Mouse (Mus musculus): Measurements from ENCODE around the gene Sohlh1. TPM values are rescaled to one million over a fixed set of nuclear protein-coding genes. Genes with fewer than 3 reads are reported as not detected.
A peak's percentile ranks its signal among the peaks of the same experiment; 100 is the strongest.

The Sohlh1 gene
- polyA plus RNA-seq, 2 experiments: 0.14 to 0.18 TPM

- Histone ChIP-seq H3K9ac (ENCODE audit: low read depth, low read length, severe bottlenecking) (no peak overlapping the region), H3K4me3 (replicated peaks; ENCODE audit: low read length) (no peak overlapping the region), H3K27me3 (ENCODE audit: control insufficient read depth, insufficient read depth, low read length) (peaks cover 22% of the 10 kb centered on the region), H3K36me3 (ENCODE audit: control insufficient read depth, insufficient read depth, low read length) (no peaks in the 10 kb centered on the region), H3K4me1 (ENCODE audit: control insufficient read depth, insufficient read depth, low read length) (no peaks in the 10 kb centered on the region), H3K9me3 (ENCODE audit: control insufficient read depth, low read length) (no peaks in the 10 kb centered on the region), H3K27ac (replicated peaks; ENCODE audit: low read depth, low read length) (no peak overlapping the region), H3K4me2 (replicated peaks; ENCODE audit: low read depth, low read length, severe bottlenecking) (no peak overlapping the region)
- 77% methylated on average over 4 of the region's 4 CpGs for WGBS
- ATAC-seq (ENCODE audit: low FRiP score, low read depth): no peak
- TF ChIP-seq POLR2A (IDR thresholded peaks at IDR 0.05; ENCODE audit: borderline replicate concordance, extremely low read depth, insufficient read depth, insufficient read length): no peak
- no peak for DNase-seq (ENCODE audit: low spot score)
Observed at GRCm38 (mm10) chr2:25879061-25879460, 32.0 kb upstream of the Sohlh1 start.

- Histone ChIP-seq H3K4me3 (replicated peaks; ENCODE audit: low read length) (no peak overlapping the region), H3K4me2 (replicated peaks; ENCODE audit: low read depth, low read length, severe bottlenecking) (no peak overlapping the region), H3K27ac (replicated peaks; ENCODE audit: low read depth, low read length) (no peak overlapping the region), H3K9me3 (ENCODE audit: control insufficient read depth, low read length) (no peaks in the 10 kb centered on the region), H3K27me3 (ENCODE audit: control insufficient read depth, insufficient read depth, low read length) (peaks cover 22% of the 10 kb centered on the region), H3K9ac (ENCODE audit: low read depth, low read length, severe bottlenecking) (no peak overlapping the region), H3K36me3 (ENCODE audit: control insufficient read depth, insufficient read depth, low read length) (no peaks in the 10 kb centered on the region), H3K4me1 (ENCODE audit: control insufficient read depth, insufficient read depth, low read length) (no peaks in the 10 kb centered on the region)
- DNase-seq (ENCODE audit: low spot score) (no peak), ATAC-seq (ENCODE audit: low FRiP score, low read depth) (no peak)
- 87% methylated on average over 2 of the region's 2 CpGs for WGBS
- no peak for TF ChIP-seq POLR2A (IDR thresholded peaks at IDR 0.05; ENCODE audit: borderline replicate concordance, extremely low read depth, insufficient read depth, insufficient read length)
Observed at GRCm38 (mm10) chr2:25878516-25878915, 31.5 kb upstream of the Sohlh1 start.

- DNase-seq (ENCODE audit: low spot score) (no peak), ATAC-seq (ENCODE audit: low FRiP score, low read depth) (no peak)
- peak overlapping the region; percentile 55 for H3K4me2 ChIP-seq (replicated peaks; ENCODE audit: low read depth, low read length, severe bottlenecking)
- no peak overlapping the region for H3K27ac ChIP-seq (replicated peaks; ENCODE audit: low read depth, low read length)
- H3K4me3 ChIP-seq (replicated peaks; ENCODE audit: low read length): peak overlapping the region; percentile 34
- peak overlapping the region; percentile 52 for H3K9ac ChIP-seq (ENCODE audit: low read depth, low read length, severe bottlenecking)
- WGBS: 6% methylated on average over 31 of the region's 49 CpGs
- H3K4me1 ChIP-seq (ENCODE audit: control insufficient read depth, insufficient read depth, low read length): no peaks in the 10 kb centered on the region
- no peaks in the 10 kb centered on the region for H3K36me3 ChIP-seq (ENCODE audit: control insufficient read depth, insufficient read depth, low read length)
- H3K27me3 ChIP-seq (ENCODE audit: control insufficient read depth, insufficient read depth, low read length): peaks cover 22% of the 10 kb centered on the region
- no peaks in the 10 kb centered on the region for H3K9me3 ChIP-seq (ENCODE audit: control insufficient read depth, low read length)
- no peak for TF ChIP-seq POLR2A (IDR thresholded peaks at IDR 0.05; ENCODE audit: borderline replicate concordance, extremely low read depth, insufficient read depth, insufficient read length)
Observed at GRCm38 (mm10) chr2:25877736-25878268, 30.8 kb upstream of the Sohlh1 start.

GRCm38 (mm10) chr2:25877250-25877735, 30.2 kb upstream of the Sohlh1 start:
- ATAC-seq (ENCODE audit: low FRiP score, low read depth): no peak
- no peak for DNase-seq (ENCODE audit: low spot score)
- Histone ChIP-seq H3K4me1 (ENCODE audit: control insufficient read depth, insufficient read depth, low read length) (no peaks in the 10 kb centered on the region), H3K4me3 (replicated peaks; ENCODE audit: low read length) (peak overlapping the region; percentile 34), H3K9me3 (ENCODE audit: control insufficient read depth, low read length) (no peaks in the 10 kb centered on the region), H3K27ac (replicated peaks; ENCODE audit: low read depth, low read length) (no peak overlapping the region), H3K4me2 (replicated peaks; ENCODE audit: low read depth, low read length, severe bottlenecking) (peak overlapping the region; percentile 55), H3K27me3 (ENCODE audit: control insufficient read depth, insufficient read depth, low read length) (peaks cover 22% of the 10 kb centered on the region), H3K36me3 (ENCODE audit: control insufficient read depth, insufficient read depth, low read length) (no peaks in the 10 kb centered on the region), H3K9ac (ENCODE audit: low read depth, low read length, severe bottlenecking) (0 out of 2 replicates have a peak overlapping the region, but pooled peaks have one; percentile 52)
- no peak for TF ChIP-seq POLR2A (IDR thresholded peaks at IDR 0.05; ENCODE audit: borderline replicate concordance, extremely low read depth, insufficient read depth, insufficient read length)
- 28% methylated on average over 7 of the region's 7 CpGs for WGBS

- Histone ChIP-seq H3K27ac (replicated peaks; ENCODE audit: low read depth, low read length) (no peak overlapping the region), H3K4me3 (replicated peaks; ENCODE audit: low read length) (no peak overlapping the region), H3K9ac (ENCODE audit: low read depth, low read length, severe bottlenecking) (no peak overlapping the region), H3K9me3 (ENCODE audit: control insufficient read depth, low read length) (no peaks in the 10 kb centered on the region), H3K4me1 (ENCODE audit: control insufficient read depth, insufficient read depth, low read length) (peaks cover 3% of the 10 kb centered on the region; the same call in 1 of the 2 replicates), H3K4me2 (replicated peaks; ENCODE audit: low read depth, low read length, severe bottlenecking) (no peak overlapping the region), H3K27me3 (ENCODE audit: control insufficient read depth, insufficient read depth, low read length) (peaks cover 24% of the 10 kb centered on the region), H3K36me3 (ENCODE audit: control insufficient read depth, insufficient read depth, low read length) (no peaks in the 10 kb centered on the region)
- DNase-seq (ENCODE audit: low spot score) (no peak), ATAC-seq (ENCODE audit: low FRiP score, low read depth) (no peak)
- 48% methylated on average over 5 of the region's 5 CpGs for WGBS
- no peak for TF ChIP-seq POLR2A (IDR thresholded peaks at IDR 0.05; ENCODE audit: borderline replicate concordance, extremely low read depth, insufficient read depth, insufficient read length)
Observed at GRCm38 (mm10) chr2:25866656-25867055, 19.6 kb upstream of the Sohlh1 start.

Data from limb, embryonic 14.5 days (tissue).